Mouse (Mus musculus): ENCODE measurements at regions not wholly inside any gene's neighbourhood (a gene's known extent, or its start where the extent isn't known, plus 50 kb on each side); places are given as distances from the start of the nearest gene placed in this dataset.
A peak's percentile ranks its signal among the peaks of the same experiment; 100 is the strongest.

GRCm38 (mm10) chr19:26445309-26445708 lies 159.5 kb upstream of the Smarca2 start:
- no peak for ATAC-seq (ENCODE audit: low FRiP score, low read depth)
- H3K27ac ChIP-seq (replicated peaks), result no peak overlapping the region
- H3K27me3 ChIP-seq, result no peaks in the 10 kb centered on the region
- no peak overlapping the region for H3K9ac ChIP-seq
- H3K4me2 ChIP-seq, result no peak overlapping the region
- no peaks in the 10 kb centered on the region for H3K9me3 ChIP-seq
- H3K4me1 ChIP-seq (replicated peaks), result no peaks in the 10 kb centered on the region
- WGBS, result 88% methylated on average over 4 of the region's 4 CpGs
- H3K4me3 ChIP-seq, result no peak overlapping the region
- H3K36me3 ChIP-seq, result no peaks in the 10 kb centered on the region

GRCm38 (mm10) chr19:26447427-26448023 lies 157.3 kb upstream of the Smarca2 start:
- 65% methylated on average over 7 of the region's 7 CpGs for WGBS
- no peak overlapping the region for H3K27ac ChIP-seq (replicated peaks)
- H3K4me3 ChIP-seq, result no peak overlapping the region
- H3K9ac ChIP-seq, result no peak overlapping the region
- H3K27me3 ChIP-seq, result no peaks in the 10 kb centered on the region
- no peaks in the 10 kb centered on the region for H3K4me1 ChIP-seq (replicated peaks)
- H3K9me3 ChIP-seq, result no peaks in the 10 kb centered on the region
- H3K36me3 ChIP-seq, result no peaks in the 10 kb centered on the region
- no peak overlapping the region for H3K4me2 ChIP-seq
- peak; percentile 51; the same call in 1 of the 2 replicates for ATAC-seq (ENCODE audit: low FRiP score, low read depth)

GRCm38 (mm10) chr19:26461712-26462111 lies 143.1 kb upstream of the Smarca2 start:
- H3K27ac ChIP-seq (replicated peaks), result no peak overlapping the region
- H3K36me3 ChIP-seq, result no peaks in the 10 kb centered on the region
- no peak overlapping the region for H3K4me2 ChIP-seq
- peaks cover 7% of the 10 kb centered on the region for H3K4me1 ChIP-seq (replicated peaks)
- no peak overlapping the region for H3K4me3 ChIP-seq
- H3K9me3 ChIP-seq, result no peaks in the 10 kb centered on the region
- no peak for ATAC-seq (ENCODE audit: low FRiP score, low read depth)
- no peaks in the 10 kb centered on the region for H3K27me3 ChIP-seq
- 55% methylated on average over 4 of the region's 4 CpGs for WGBS
- no peak overlapping the region for H3K9ac ChIP-seq

- no peaks in the 10 kb centered on the region for H3K36me3 ChIP-seq
- H3K27me3 ChIP-seq, result no peaks in the 10 kb centered on the region
- H3K9ac ChIP-seq, result no peak overlapping the region
- H3K9me3 ChIP-seq, result no peaks in the 10 kb centered on the region
- ATAC-seq (ENCODE audit: low FRiP score, low read depth), result no peak; the same call in 1 of the 2 replicates
- H3K4me1 ChIP-seq (replicated peaks), result peaks cover 16% of the 10 kb centered on the region
- H3K27ac ChIP-seq (replicated peaks), result no peak overlapping the region
- no peak overlapping the region for H3K4me2 ChIP-seq
- no peak overlapping the region for H3K4me3 ChIP-seq
- WGBS, result 48% methylated on average over 2 of the region's 2 CpGs
These were observed 139.6 kb upstream of the Smarca2 start for GRCm38 (mm10) chr19:26465228-26465627.

- WGBS, result 70% methylated on average over 4 of the region's 4 CpGs
- no peak overlapping the region for H3K27ac ChIP-seq (replicated peaks)
These were observed 138.6 kb upstream of the Smarca2 start for GRCm38 (mm10) chr19:26466244-26466643.

GRCm38 (mm10) chr19:26467179-26467651 lies 137.6 kb upstream of the Smarca2 start:
- Histone ChIP-seq H3K4me2 (peak overlapping the region; percentile 6; the same call in 1 of the 2 replicates), H3K4me1 (replicated peaks) (peaks cover 16% of the 10 kb centered on the region), H3K27me3 (no peaks in the 10 kb centered on the region), H3K9me3 (no peaks in the 10 kb centered on the region), H3K36me3 (no peaks in the 10 kb centered on the region), H3K4me3 (no peak overlapping the region), H3K27ac (replicated peaks) (0 out of 2 replicates have a peak overlapping the region, but pooled peaks have one; percentile 26), H3K9ac (no peak overlapping the region)
- peak; percentile 60 for ATAC-seq (ENCODE audit: low FRiP score, low read depth)
- 20% methylated on average over 5 of the region's 5 CpGs for WGBS

More at GRCm38 (mm10) chr19:26466244-26466643, 138.6 kb upstream of the Smarca2 start:
- ATAC-seq (ENCODE audit: low FRiP score, low read depth), result no peak
- H3K27me3 ChIP-seq, result no peaks in the 10 kb centered on the region
- no peak overlapping the region for H3K4me2 ChIP-seq
- no peaks in the 10 kb centered on the region for H3K9me3 ChIP-seq
- no peak overlapping the region for H3K4me3 ChIP-seq
- H3K36me3 ChIP-seq, result no peaks in the 10 kb centered on the region
- H3K9ac ChIP-seq, result no peak overlapping the region
- peaks cover 16% of the 10 kb centered on the region for H3K4me1 ChIP-seq (replicated peaks)

GRCm38 (mm10) chr19:26472659-26473058 lies 132.2 kb upstream of the Smarca2 start:
- no peaks in the 10 kb centered on the region for H3K27me3 ChIP-seq
- no peak overlapping the region for H3K4me3 ChIP-seq
- H3K9ac ChIP-seq, result no peak overlapping the region
- ATAC-seq (ENCODE audit: low FRiP score, low read depth), result no peak
- H3K4me2 ChIP-seq, result no peak overlapping the region
- 78% methylated on average over 1 of the region's 1 CpGs for WGBS
- no peaks in the 10 kb centered on the region for H3K9me3 ChIP-seq
- no peaks in the 10 kb centered on the region; the same call in 1 of the 2 replicates for H3K4me1 ChIP-seq (replicated peaks)
- no peaks in the 10 kb centered on the region for H3K36me3 ChIP-seq
- no peak overlapping the region for H3K27ac ChIP-seq (replicated peaks)

GRCm38 (mm10) chr19:26473211-26473610 lies 131.6 kb upstream of the Smarca2 start:
- Histone ChIP-seq H3K9me3 (no peaks in the 10 kb centered on the region), H3K4me2 (no peak overlapping the region), H3K9ac (no peak overlapping the region), H3K27ac (replicated peaks) (no peak overlapping the region), H3K4me1 (replicated peaks) (peaks cover 4% of the 10 kb centered on the region), H3K27me3 (no peaks in the 10 kb centered on the region), H3K4me3 (no peak overlapping the region), H3K36me3 (no peaks in the 10 kb centered on the region)
- no peak for ATAC-seq (ENCODE audit: low FRiP score, low read depth)
- 93% methylated on average over 3 of the region's 3 CpGs for WGBS

- H3K4me1 ChIP-seq (replicated peaks), result peaks cover 11% of the 10 kb centered on the region
- no peak for ATAC-seq (ENCODE audit: low FRiP score, low read depth)
- H3K4me2 ChIP-seq, result no peak overlapping the region
- H3K9me3 ChIP-seq, result no peaks in the 10 kb centered on the region
- no peaks in the 10 kb centered on the region for H3K36me3 ChIP-seq
- H3K27ac ChIP-seq (replicated peaks), result no peak overlapping the region
- no peak overlapping the region for H3K4me3 ChIP-seq
- 48% methylated on average over 2 of the region's 2 CpGs for WGBS
- no peak overlapping the region for H3K9ac ChIP-seq
- no peaks in the 10 kb centered on the region for H3K27me3 ChIP-seq
These were observed 129.7 kb upstream of the Smarca2 start for GRCm38 (mm10) chr19:26475197-26475596.

- Histone ChIP-seq H3K4me3 (no peak overlapping the region), H3K9me3 (no peaks in the 10 kb centered on the region), H3K27ac (replicated peaks) (no peak overlapping the region), H3K4me1 (replicated peaks) (peaks cover 11% of the 10 kb centered on the region), H3K27me3 (no peaks in the 10 kb centered on the region), H3K4me2 (no peak overlapping the region), H3K36me3 (no peaks in the 10 kb centered on the region), H3K9ac (no peak overlapping the region)
- WGBS, result 32% methylated on average over 2 of the region's 2 CpGs
- no peak; the same call in 1 of the 2 replicates for ATAC-seq (ENCODE audit: low FRiP score, low read depth)
These were observed 129.1 kb upstream of the Smarca2 start for GRCm38 (mm10) chr19:26475754-26476153.

- Histone ChIP-seq H3K36me3 (no peaks in the 10 kb centered on the region), H3K27me3 (no peaks in the 10 kb centered on the region), H3K27ac (replicated peaks) (no peak overlapping the region), H3K4me1 (replicated peaks) (peaks cover 11% of the 10 kb centered on the region), H3K9ac (no peak overlapping the region), H3K4me2 (peak overlapping the region; percentile 10), H3K9me3 (no peaks in the 10 kb centered on the region), H3K4me3 (no peak overlapping the region)
- ATAC-seq (ENCODE audit: low FRiP score, low read depth), result no peak
- WGBS, result 22% methylated on average over 16 of the region's 16 CpGs
These were observed 126.7 kb upstream of the Smarca2 start for GRCm38 (mm10) chr19:26478055-26478737.

- Histone ChIP-seq H3K27me3 (no peaks in the 10 kb centered on the region), H3K4me1 (replicated peaks) (no peaks in the 10 kb centered on the region), H3K9me3 (no peaks in the 10 kb centered on the region), H3K27ac (replicated peaks) (no peak overlapping the region), H3K4me3 (no peak overlapping the region), H3K9ac (no peak overlapping the region), H3K36me3 (no peaks in the 10 kb centered on the region), H3K4me2 (no peak overlapping the region)
- WGBS, result 68% methylated on average over 3 of the region's 3 CpGs
- ATAC-seq (ENCODE audit: low FRiP score, low read depth), result no peak
These were observed 120.5 kb upstream of the Smarca2 start for GRCm38 (mm10) chr19:26484322-26484721.
